Mouse (Mus musculus) yolk sac, embryonic 10.5 days (tissue): ENCODE data around the gene Lrrc75b.

Experiments used
- DNase-seq: peaks from one replicate; pipeline ENCODE4 v3.0.0-alpha.2; 2017; ENCODE audit warnings: low spot score

Gene Lrrc75b

GRCm38 (mm10) chr10:75501641-75502040, 58.5 kb downstream of the Lrrc75b start:
- no peak for DNase-seq

- DNase-seq, result peak; percentile 58
These were observed 59.8 kb downstream of the Lrrc75b start for GRCm38 (mm10) chr10:75500345-75500744.
